Mouse (Mus musculus) stomach, postnatal 0 days (tissue): Measurements from ENCODE around the gene Mov10l1. TPM values are rescaled to one million over a fixed set of nuclear protein-coding genes. Genes with fewer than 3 reads are reported as not detected.
A peak's percentile ranks its signal among the peaks of the same experiment; 100 is the strongest.

ENCODE experiments used
- ATAC-seq: fragments of 200-750 bp; cut with Nextera tagmentation; 2 replicates; pipeline ENCODE4 v1.8.0; 2017; ENCODE audit not compliant: low FRiP score, low TSS enrichment
- DNase-seq: peaks from one replicate; pipeline ENCODE4 v3.0.0-alpha.2; 2016; ENCODE audit warnings: low spot score
- H3K27ac ChIP-seq: fragments of 300-500 bp; sonication (generic); replicated peaks from 2 replicates; pipeline ENCODE4 v1.5.1; 2014; ENCODE audit warnings: mild to moderate bottlenecking, control low read depth
- H3K27me3 ChIP-seq: fragments of 300-500 bp; sonication (generic); 2 replicates; pipeline ENCODE4 v1.6.1; 2014; ENCODE audit warnings: low read length; ENCODE audit not compliant: control insufficient read depth, insufficient read depth
- H3K36me3 ChIP-seq: fragments of 300-500 bp; sonication (generic); 2 replicates; pipeline ENCODE4 v1.6.1; 2014; ENCODE audit warnings: low read length, mixed read lengths; ENCODE audit not compliant: control insufficient read depth, insufficient read depth
- H3K4me1 ChIP-seq: fragments of 300-500 bp; sonication (generic); replicated peaks from 2 replicates; pipeline ENCODE4 v1.6.1; 2014; ENCODE audit warnings: antibody characterized with exemption; ENCODE audit not compliant: control insufficient read depth, insufficient read depth
- H3K4me2 ChIP-seq: fragments of 300-500 bp; sonication (generic); replicated peaks from 2 replicates; pipeline ENCODE4 v1.6.1; 2014; ENCODE audit warnings: low read depth, mild to moderate bottlenecking, control low read depth, moderate library complexity
- H3K4me3 ChIP-seq: fragments of 300-500 bp; sonication (generic); 2 replicates; pipeline ENCODE4 v1.5.1; 2014; ENCODE audit warnings: low read depth, low read length, control low read depth
- H3K9ac ChIP-seq: fragments of 300-500 bp; sonication (generic); 2 replicates; pipeline ENCODE4 v1.6.1; 2014; ENCODE audit warnings: mild to moderate bottlenecking, low read length, control low read depth, mixed read lengths
- H3K9me3 ChIP-seq: fragments of 300-500 bp; sonication (generic); 2 replicates; pipeline ENCODE4 v1.6.1; 2016; ENCODE audit warnings: low read length; ENCODE audit not compliant: control insufficient read depth
- CTCF ChIP-seq: IDR thresholded peaks from 2 replicates; pipeline ENCODE4 v1.5.1; 2016; ENCODE audit warnings: antibody characterized with exemption, low read depth, mild to moderate bottlenecking, moderate library complexity
- EP300 ChIP-seq: optimal IDR thresholded peaks from 2 replicates; pipeline ENCODE3; 2016; ENCODE audit warnings: antibody characterized with exemption
- WGBS: fragments of 180-500 bp; shearing (Covaris S2); extraction: QIAGEN DNeasy Blood & Tissue Kit; methylation state at CpG from one replicate; pipeline ENCODE4 v1.1.7; 2014; 5-methylcytosine and 5-hydroxymethylcytosine counted together
- polyA plus RNA-seq: library from polyadenylated mRNA; unstranded; fragments of >200 nt; fragmentation: Nextera tagmentation; extraction: Ambion mirVana; gene quantifications from 2 replicates; pipeline ENCODE4 v1.2.1, GENCODE M21; 2015

Mov10l1 gene
- polyA plus RNA-seq, 1 experiment from 2014 or later: not detected

DNA sequence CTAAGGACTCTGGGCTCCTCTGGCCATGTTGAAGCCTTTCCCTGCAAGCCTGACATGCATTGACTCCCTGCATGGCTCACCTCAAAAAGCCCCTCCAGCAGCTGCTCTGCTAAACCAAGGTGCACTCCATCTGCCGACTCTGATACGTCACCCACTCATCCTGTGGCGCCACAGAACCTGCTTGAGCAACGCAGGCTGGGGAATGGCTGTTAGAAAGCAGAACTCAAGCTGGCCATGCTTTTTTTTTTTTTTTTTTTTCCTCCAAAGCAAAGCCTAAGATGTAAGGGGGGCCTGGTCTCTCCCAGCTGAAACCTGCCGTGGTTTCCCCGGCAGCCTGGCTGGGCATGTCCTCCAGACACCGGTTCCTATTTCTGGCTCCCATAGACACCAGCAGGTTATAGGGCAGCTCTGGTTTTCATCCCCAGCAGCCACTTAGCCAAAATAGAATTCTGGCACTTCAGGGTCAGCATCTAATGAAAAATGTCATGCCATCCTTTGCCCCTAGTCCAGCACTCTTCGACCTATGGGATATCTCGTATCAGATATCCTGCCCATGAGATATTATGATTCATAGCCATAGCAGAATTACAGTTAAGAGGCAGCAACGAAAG lies 91.4 kb downstream of the Mov10l1 start:
- Histone ChIP-seq H3K36me3 (no peaks in the 10 kb centered on the region), H3K4me3 (no peak overlapping the region), H3K27ac (no peak overlapping the region), H3K9ac (no peak overlapping the region), H3K4me1 (peaks cover 10% of the 10 kb centered on the region), H3K4me2 (no peak overlapping the region), H3K9me3 (no peaks in the 10 kb centered on the region), H3K27me3 (no peaks in the 10 kb centered on the region)
- 72% methylated on average over 10 of the region's 10 CpGs for WGBS
- DNase-seq: no peak
- no peak for ATAC-seq
- TF ChIP-seq CTCF (no peak), EP300 (no peak)

DNA sequence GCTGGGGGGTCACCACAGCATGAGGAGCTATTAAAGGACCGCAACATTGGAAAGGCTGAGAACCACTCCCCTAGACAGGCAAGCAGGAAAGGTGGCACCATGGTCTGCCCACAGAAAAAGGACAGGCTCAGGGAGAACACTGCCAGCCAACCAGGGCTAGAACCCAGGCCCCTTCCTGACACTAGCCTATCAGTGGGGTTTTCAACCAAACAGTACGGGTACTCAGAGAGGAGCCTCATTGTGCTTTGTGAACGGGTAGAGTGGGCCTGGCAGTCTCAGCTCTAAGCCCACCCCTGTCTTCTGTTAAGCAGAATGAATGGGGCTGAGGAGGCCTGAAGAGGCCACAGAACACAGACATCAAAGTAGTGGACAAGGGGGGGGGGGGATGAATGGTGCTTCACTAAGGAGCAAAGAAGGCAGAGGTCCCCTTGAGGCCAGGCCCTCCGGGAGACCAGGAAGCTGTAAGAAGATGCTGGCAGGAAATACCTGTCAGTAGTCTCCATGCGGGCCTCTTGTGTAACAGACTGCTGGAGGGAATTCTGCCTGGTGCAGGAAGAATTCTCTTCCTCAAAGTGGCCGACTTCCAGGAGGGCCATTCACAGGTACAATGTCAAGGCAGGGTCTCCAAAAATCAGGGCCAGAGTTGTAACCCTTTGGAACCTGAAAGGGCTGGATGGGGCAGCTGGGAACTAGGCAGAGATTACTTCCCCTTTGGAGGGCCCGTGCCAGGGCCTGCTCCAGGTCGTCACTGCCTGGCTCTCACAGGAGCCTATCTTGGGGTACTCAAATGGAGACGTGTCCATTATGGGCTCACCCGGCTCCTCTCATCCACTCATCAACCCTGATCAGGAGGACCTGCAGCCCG lies 92.1 kb downstream of the Mov10l1 start, which contains the start of gene Trabd:
Gene Trabd, plus strand, starts transcription at position 512 of the 865 bp plus-strand sequence.
- WGBS: 22% methylated on average over 11 of the region's 11 CpGs
- peak within 1 kb of the TSS; percentile 94 for H3K9ac ChIP-seq
- no peaks in the 10 kb centered on the region for H3K9me3 ChIP-seq
- H3K4me2 ChIP-seq: peak within 1 kb of the TSS; percentile 82
- DNase-seq (no peak), ATAC-seq (no peak)
- H3K27ac ChIP-seq: peak within 1 kb of the TSS; percentile 94
- H3K36me3 ChIP-seq: no peaks in the 10 kb centered on the region
- TF ChIP-seq CTCF: no peak
- no peak for TF ChIP-seq EP300
- peak within 1 kb of the TSS; percentile 85 for H3K4me3 ChIP-seq
- H3K4me1 ChIP-seq: peaks cover 10% of the 10 kb centered on the region
- H3K27me3 ChIP-seq: no peaks in the 10 kb centered on the region

DNA sequence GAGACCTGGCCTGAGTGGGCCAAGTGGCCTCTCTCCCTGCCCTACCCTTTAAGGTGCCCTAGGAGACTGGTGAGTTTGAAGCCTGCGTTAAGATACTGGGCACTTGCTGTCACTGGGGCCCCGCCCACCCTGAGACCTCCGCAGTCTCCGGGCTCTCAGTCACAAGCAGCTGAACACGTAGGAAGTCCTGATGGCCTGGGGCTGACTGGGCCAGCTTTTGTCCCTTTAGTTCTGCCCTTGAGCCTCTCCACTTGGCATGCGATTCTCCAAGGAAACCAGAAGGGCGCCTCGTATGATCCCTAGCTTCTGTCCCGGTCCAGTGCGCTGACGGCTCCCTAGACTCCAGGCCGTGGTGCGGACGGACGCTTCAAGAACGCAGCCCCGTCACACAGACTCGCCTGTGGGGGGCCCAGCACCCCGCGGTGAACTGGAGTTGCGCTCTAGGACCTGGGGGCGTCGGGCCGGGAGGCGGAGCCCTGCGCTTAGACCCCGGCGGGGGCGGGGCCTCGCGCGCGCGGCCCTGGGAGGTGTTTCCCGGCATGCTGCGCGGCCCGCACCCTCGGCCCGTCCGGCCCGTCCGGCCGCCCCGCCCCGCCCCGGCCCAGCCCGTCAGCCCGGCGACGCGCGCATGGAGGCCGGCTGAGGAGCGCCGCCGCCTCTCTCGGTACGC lies 92.9 kb downstream of the Mov10l1 start:
- WGBS: under 1% methylated on average over 45 of the region's 59 CpGs
- peak overlapping the region; percentile 82 for H3K4me2 ChIP-seq
- no peaks in the 10 kb centered on the region for H3K36me3 ChIP-seq
- no peaks in the 10 kb centered on the region for H3K27me3 ChIP-seq
- TF ChIP-seq EP300 (no peak), CTCF (peak; percentile 46)
- ATAC-seq (peak; percentile 91), DNase-seq (peak; percentile 94)
- peak overlapping the region; percentile 94 for H3K27ac ChIP-seq
- H3K9me3 ChIP-seq: no peaks in the 10 kb centered on the region
- peaks cover 10% of the 10 kb centered on the region for H3K4me1 ChIP-seq
- peak overlapping the region; percentile 85 for H3K4me3 ChIP-seq
- H3K9ac ChIP-seq: peak overlapping the region; percentile 94

DNA sequence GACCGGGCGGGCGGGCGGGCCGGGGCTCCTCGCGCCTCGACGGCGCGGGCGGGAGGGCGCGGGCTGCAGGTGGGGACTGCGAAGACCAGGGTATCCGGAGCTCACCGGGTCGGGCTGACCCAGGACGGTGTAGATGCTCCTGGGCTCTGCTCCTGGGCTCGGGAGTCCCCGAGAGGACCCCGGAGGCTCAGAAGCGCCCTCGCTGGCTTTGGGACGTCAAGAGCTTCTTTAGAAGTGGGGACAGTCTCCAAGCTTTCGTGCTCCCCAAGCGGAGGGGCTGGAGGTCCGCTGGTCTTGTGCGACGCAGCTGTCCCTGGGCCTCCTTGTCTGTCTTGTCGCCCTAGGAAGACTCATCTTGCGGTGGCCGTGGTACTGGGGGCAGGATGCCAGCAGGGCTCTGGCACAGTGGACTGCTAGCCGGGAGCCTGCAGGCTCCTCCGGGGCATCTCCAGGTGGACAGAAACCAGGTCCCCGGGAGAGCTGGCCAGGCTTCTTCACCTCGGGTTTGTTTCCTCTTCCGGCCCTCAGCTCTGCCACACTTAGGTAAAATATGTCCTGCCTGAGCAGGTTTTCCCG lies 93.5 kb downstream of the Mov10l1 start:
- TF ChIP-seq EP300: no peak
- 0% methylated on average over 21 of the region's 39 CpGs for WGBS
- Histone ChIP-seq H3K4me2 (peak overlapping the region; percentile 82), H3K9ac (peak overlapping the region; percentile 94), H3K9me3 (no peaks in the 10 kb centered on the region), H3K27ac (peak overlapping the region; percentile 94), H3K4me1 (peaks cover 10% of the 10 kb centered on the region), H3K27me3 (no peaks in the 10 kb centered on the region), H3K4me3 (peak overlapping the region; percentile 85), H3K36me3 (no peaks in the 10 kb centered on the region)
- DNase-seq (peak; percentile 55), ATAC-seq (no peak)

DNA sequence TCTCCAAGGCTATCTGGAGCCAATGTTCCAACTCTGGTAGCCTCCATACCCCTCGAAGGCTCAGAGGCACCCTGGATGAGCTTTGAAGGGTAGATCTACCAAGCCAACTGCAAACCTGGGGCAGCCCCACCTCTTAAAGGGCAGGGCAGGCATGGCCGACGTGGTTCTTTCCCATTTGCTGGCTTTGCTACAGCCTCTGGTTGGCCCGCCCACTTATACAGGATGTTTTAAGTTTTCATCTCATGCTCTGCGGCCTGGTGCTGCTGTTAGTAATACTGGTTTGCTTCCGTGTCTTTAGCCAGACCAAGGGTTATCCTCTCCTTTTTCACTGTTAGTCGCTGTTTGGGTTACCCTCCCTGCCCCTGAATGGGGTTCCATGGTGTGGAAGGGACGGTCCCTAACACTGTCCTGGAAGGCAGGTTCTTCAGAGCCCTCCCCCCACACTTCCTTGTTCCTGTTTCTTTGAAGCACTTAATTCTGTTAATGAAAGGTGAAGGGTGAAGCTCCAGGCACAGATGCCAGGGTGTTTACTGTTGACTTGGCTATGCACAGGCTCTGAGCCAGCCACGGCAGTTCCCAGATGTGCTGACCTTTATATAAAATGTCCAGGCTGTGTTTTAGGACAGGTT lies 95.6 kb downstream of the Mov10l1 start:
- Histone ChIP-seq H3K27me3 (no peaks in the 10 kb centered on the region), H3K27ac (peak overlapping the region; percentile 94), H3K9ac (peak overlapping the region; percentile 94), H3K4me1 (peaks cover 10% of the 10 kb centered on the region), H3K4me3 (peak overlapping the region; percentile 85), H3K9me3 (no peaks in the 10 kb centered on the region), H3K36me3 (0 out of 2 replicates have a peak, but pooled peaks cover 3% of the 10 kb centered on the region), H3K4me2 (peak overlapping the region; percentile 82)
- peak; percentile 72 for ATAC-seq
- 34% methylated on average over 9 of the region's 9 CpGs for WGBS
- DNase-seq: peak; percentile 86
- TF ChIP-seq EP300 (no peak), CTCF (no peak)
